Comparison of ENCODE assay signal across 28 mouse cellular contexts in the genomic region with DNA sequence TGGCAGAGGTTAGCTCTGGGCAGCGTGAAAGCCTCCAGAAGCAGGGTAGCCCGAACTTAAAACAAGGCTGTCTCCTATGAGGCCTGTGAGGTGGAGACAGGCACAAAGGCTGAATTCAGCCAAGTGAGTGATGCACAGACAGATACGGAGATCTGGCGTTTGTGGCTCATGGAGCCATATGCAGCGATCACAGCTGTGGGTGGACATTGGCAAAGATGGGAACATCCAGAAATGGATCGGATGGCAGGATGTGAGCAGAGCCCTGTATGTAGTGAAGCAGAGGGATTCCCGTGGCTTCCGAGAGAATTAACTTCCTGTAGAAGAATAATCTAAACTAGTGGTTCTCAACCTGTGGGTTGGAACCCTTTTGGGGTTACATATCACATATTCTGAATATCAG.
DNase-seq lines count a peak whose midpoint lies in the region; ATAC-seq and TF ChIP-seq lines count a peak whose summit lies in the region.
"Had no signal": no experiment of that assay in that cellular context is flagged by ENCODE, and none has a peak within 500 bp of the region (broad histone marks: within the 10 kb centered on the region; RNA-seq: fewer than 3 reads in every experiment).

No protein-coding gene starts in this region.

- ATAC-seq in frontal cortex, adult (ENCODE audit: low TSS enrichment): peak; percentile 99
- no peak for ATAC-seq in stomach, postnatal 0 days (ENCODE audit: low FRiP score, low TSS enrichment)
- ATAC-seq: forebrain, embryonic 13.5 days; forebrain, embryonic 16.5 days; intestine, postnatal 0 days; Patski had no signal

- H3K36me3 ChIP-seq in stomach, postnatal 0 days (ENCODE audit: control insufficient read depth, insufficient read depth, low read length): no peaks in the 10 kb centered on the region
- H3K36me3 ChIP-seq: forebrain, embryonic 10.5 days; G1E; heart, embryonic 10.5 days; heart, embryonic 13.5 days; hindbrain, embryonic 12.5 days; hindbrain, embryonic 15.5 days had no signal

- H3K4me3 ChIP-seq in stomach, postnatal 0 days (ENCODE audit: low read depth, low read length): no peak overlapping the region
- H3K4me3 ChIP-seq: forebrain, embryonic 10.5 days; forebrain, embryonic 13.5 days; heart, adult 2 months; heart, embryonic 10.5 days; heart, embryonic 13.5 days; hindbrain, embryonic 12.5 days; hindbrain, embryonic 15.5 days had no signal

- H3K4me2 ChIP-seq in stomach, postnatal 0 days (replicated peaks; ENCODE audit: low read depth): no peak overlapping the region
- H3K4me2 ChIP-seq: forebrain, embryonic 13.5 days; heart, embryonic 13.5 days; hindbrain, embryonic 12.5 days; hindbrain, embryonic 15.5 days had no signal

- no peaks in the 10 kb centered on the region for H3K27me3 ChIP-seq in stomach, postnatal 0 days (ENCODE audit: control insufficient read depth, insufficient read depth, low read length)
- H3K27me3 ChIP-seq: CH12.LX; forebrain, embryonic 13.5 days; hindbrain, embryonic 12.5 days; hindbrain, embryonic 15.5 days; Patski had no signal

- H3K9ac ChIP-seq in stomach, postnatal 0 days (ENCODE audit: low read length): no peak overlapping the region
- H3K9ac ChIP-seq: forebrain, embryonic 13.5 days; heart, embryonic 13.5 days; hindbrain, embryonic 12.5 days; hindbrain, embryonic 15.5 days had no signal

- no peak for TF ChIP-seq CTCF in stomach, postnatal 0 days (IDR thresholded peaks at IDR 0.05; ENCODE audit: low read depth)

- H3K9me3 ChIP-seq in stomach, postnatal 0 days (ENCODE audit: control insufficient read depth, low read length): no peaks in the 10 kb centered on the region
- H3K9me3 ChIP-seq: forebrain, embryonic 10.5 days; forebrain, embryonic 13.5 days; heart, embryonic 10.5 days; hindbrain, embryonic 12.5 days; hindbrain, embryonic 15.5 days had no signal

- no peak overlapping the region for H3K27ac ChIP-seq in stomach, postnatal 0 days (replicated peaks)
- H3K27ac ChIP-seq: forebrain, embryonic 10.5 days; forebrain, embryonic 13.5 days; heart, adult 2 months; heart, embryonic 10.5 days; heart, embryonic 13.5 days; hindbrain, embryonic 12.5 days; hindbrain, embryonic 15.5 days had no signal

- 83% methylated on average over 8 of the region's 8 CpGs for WGBS in stomach, postnatal 0 days

- no peak for DNase-seq in frontal cortex, postnatal 25 days (ENCODE audit: low spot score in 2 of 2)
- DNase-seq in left cerebral cortex, adult 18-20 months (ENCODE audit: low spot score in 2 of 2): peak; percentile 3 to 18
- DNase-seq in left cerebral cortex, adult 11 months (ENCODE audit: low spot score): no peak
- peak; percentile 59 for DNase-seq in brain, adult 2 months (ENCODE audit: low read depth, low spot score)
- DNase-seq in stomach, postnatal 0 days (ENCODE audit: low spot score): no peak
- DNase-seq: adrenal gland, postnatal 10 days; adrenal gland, postnatal 36 days; B cell, adult 2 months; cerebellum, adult 11 months; cerebellum, adult 8-10 months; cerebellum, postnatal 14 days; gastrocnemius, postnatal 10 days; gastrocnemius, postnatal 36 days; heart, adult 2 months; heart, postnatal 14 days; heart, postnatal 4 days had no signal

- no peak for TF ChIP-seq EP300 in stomach, postnatal 0 days (optimal IDR thresholded peaks at IDR 0.05)

- H3K4me1 ChIP-seq in stomach, postnatal 0 days (replicated peaks; ENCODE audit: control insufficient read depth, insufficient read depth): no peaks in the 10 kb centered on the region
- H3K4me1 ChIP-seq: forebrain, embryonic 10.5 days; forebrain, embryonic 13.5 days; hindbrain, embryonic 15.5 days had no signal

Comparison
In these comparisons a context has a peak if more than half of its experiments do, and no peak if none do; other contexts are left out.
1. DNase-seq: peak in left cerebral cortex, adult 18-20 months (2 of 2) and brain, adult 2 months (single experiment); none in frontal cortex, postnatal 25 days (0 of 2), left cerebral cortex, adult 11 months (single experiment) and stomach, postnatal 0 days (single experiment).